Mouse (Mus musculus) neural tube, embryonic 11.5 days (tissue): ENCODE data around the gene Anp32e. TPM values are rescaled to one million over a fixed set of nuclear protein-coding genes. Genes with fewer than 3 reads are reported as not detected.
"Not testable (repeated sequence)": the region's sequence is repeated elsewhere in the genome, so short reads cannot be mapped to it uniquely, and the experiment has no call there.

Experiments
- ATAC-seq: fragments of 200-750 bp; cut with Nextera tagmentation; 2 replicates; pipeline ENCODE4 v1.8.0; 2017; ENCODE audit warnings: moderate number of reproducible peaks, mild to moderate bottlenecking, moderate TSS enrichment, moderate library complexity; ENCODE audit not compliant: insufficient read depth, low FRiP score, low TSS enrichment
- DNase-seq: peaks from one replicate; pipeline ENCODE4 v3.0.0-alpha.2; 2015; ENCODE audit warnings: low spot score
- H3K27ac ChIP-seq: fragments of 300-500 bp; sonication (generic); 2 replicates; pipeline ENCODE4 v1.5.1; 2014; ENCODE audit warnings: low read depth, mild to moderate bottlenecking, low read length
- H3K27me3 ChIP-seq: fragments of 300-500 bp; sonication (generic); 2 replicates; pipeline ENCODE4 v1.6.1; 2014; ENCODE audit warnings: mild to moderate bottlenecking, low read length, mixed read lengths; ENCODE audit not compliant: control insufficient read depth, insufficient read depth
- H3K36me3 ChIP-seq: fragments of 300-500 bp; sonication (generic); 2 replicates; pipeline ENCODE4 v1.6.1; 2014; ENCODE audit warnings: mild to moderate bottlenecking, low read length, moderate library complexity, mixed read lengths; ENCODE audit not compliant: control insufficient read depth, insufficient read depth
- H3K4me1 ChIP-seq: fragments of 300-500 bp; sonication (generic); 2 replicates; pipeline ENCODE4 v1.6.1; 2014; ENCODE audit warnings: low read length, mixed read lengths; ENCODE audit not compliant: control insufficient read depth, insufficient read depth
- H3K4me2 ChIP-seq: fragments of 300-500 bp; sonication (generic); 2 replicates; pipeline ENCODE4 v1.6.1; 2014; ENCODE audit warnings: low read depth, mild to moderate bottlenecking, moderate library complexity
- H3K4me3 ChIP-seq: fragments of 300-500 bp; sonication (generic); 2 replicates; pipeline ENCODE4 v1.5.1; 2014; ENCODE audit warnings: low read depth, low read length
- H3K9ac ChIP-seq: fragments of 300-500 bp; sonication (generic); 2 replicates; pipeline ENCODE4 v1.6.1; 2014; ENCODE audit warnings: mild to moderate bottlenecking, low read length
- H3K9me3 ChIP-seq: fragments of 300-500 bp; sonication (generic); 2 replicates; pipeline ENCODE4 v1.6.1; 2016; ENCODE audit warnings: low read length; ENCODE audit not compliant: control insufficient read depth
- WGBS: fragments of 180-500 bp; shearing (Covaris S2); extraction: QIAGEN DNeasy Blood & Tissue Kit; methylation state at CpG from one replicate; pipeline ENCODE4 v1.1.7; 2014; 5-methylcytosine and 5-hydroxymethylcytosine counted together
- polyA plus RNA-seq: library from polyadenylated mRNA; unstranded; fragments of >200 nt; fragmentation: Nextera tagmentation; extraction: Ambion mirVana; gene quantifications from 2 replicates; pipeline ENCODE4 v1.2.1, GENCODE M21; 2014

The Anp32e gene
- polyA plus RNA-seq, 1 experiment from 2014 or later = 131 TPM

GRCm38 (mm10) chr3:95944742-95945141 is 15.7 kb downstream of the Anp32e start:
- Histone ChIP-seq H3K36me3 (peaks cover 17% of the 10 kb centered on the region), H3K9ac (no peak overlapping the region), H3K4me2 (no peak overlapping the region), H3K4me1 (no peaks in the 10 kb centered on the region), H3K27me3 (no peaks in the 10 kb centered on the region), H3K9me3 (no peaks in the 10 kb centered on the region), H3K4me3 (no peak overlapping the region), H3K27ac (no peak overlapping the region)
- DNase-seq (no peak), ATAC-seq (no peak)
- 91% methylated on average over 8 of the region's 8 CpGs for WGBS

- H3K9ac ChIP-seq = no peak overlapping the region
- no peaks in the 10 kb centered on the region for H3K4me1 ChIP-seq
- H3K36me3 ChIP-seq = peaks cover 14% of the 10 kb centered on the region
- 90% methylated on average over 14 of the region's 14 CpGs for WGBS
- no peaks in the 10 kb centered on the region for H3K9me3 ChIP-seq
- no peak overlapping the region for H3K4me3 ChIP-seq
- H3K27me3 ChIP-seq = no peaks in the 10 kb centered on the region
- no peak for DNase-seq
- no peak overlapping the region for H3K4me2 ChIP-seq
- H3K27ac ChIP-seq = no peak overlapping the region
- ATAC-seq = no peak
Measured at GRCm38 (mm10) chr3:95945731-95946240, 16.7 kb downstream of the Anp32e start.

DNA sequence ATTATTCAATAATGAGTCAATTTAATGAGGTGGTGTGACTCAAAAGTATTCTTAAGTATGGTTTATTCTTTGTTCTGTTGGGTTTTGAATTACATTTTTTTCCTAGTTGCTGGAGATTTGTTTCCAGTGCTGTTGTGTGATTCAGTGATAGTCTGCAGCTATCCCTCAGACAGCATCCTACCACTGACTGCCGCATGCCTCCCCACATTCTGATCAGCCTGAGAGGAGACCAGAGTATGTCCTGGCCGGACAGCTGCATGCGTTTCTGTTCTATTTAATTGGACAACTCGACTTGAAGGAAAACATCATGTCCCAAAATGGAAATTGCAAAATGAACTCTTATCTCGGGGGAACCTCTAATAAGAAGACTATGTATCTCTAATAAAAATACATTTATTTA is 19.3 kb downstream of the Anp32e start:
- Histone ChIP-seq H3K27ac (no peak overlapping the region), H3K4me2 (no peak overlapping the region), H3K4me3 (no peak overlapping the region), H3K27me3 (no peaks in the 10 kb centered on the region), H3K36me3 (peaks cover 6% of the 10 kb centered on the region; the same call in 1 of the 2 replicates), H3K9me3 (no peaks in the 10 kb centered on the region), H3K9ac (no peak overlapping the region), H3K4me1 (no peaks in the 10 kb centered on the region)
- 92% methylated on average over 5 of the region's 5 CpGs for WGBS
- no peak for ATAC-seq
- DNase-seq = no peak

GRCm38 (mm10) chr3:95950763-95951551 is 21.9 kb downstream of the Anp32e start:
- peak overlapping the region; percentile 95 for H3K27ac ChIP-seq
- DNase-seq (peak; percentile 93), ATAC-seq (peak; percentile 93)
- H3K9me3 ChIP-seq = no peaks in the 10 kb centered on the region
- H3K27me3 ChIP-seq = no peaks in the 10 kb centered on the region
- H3K4me3 ChIP-seq = peak overlapping the region; percentile 37
- peak overlapping the region; percentile 51 for H3K9ac ChIP-seq
- peaks cover under 1% of the 10 kb centered on the region; the same call in 1 of the 2 replicates for H3K36me3 ChIP-seq
- H3K4me2 ChIP-seq = peak overlapping the region; percentile 70
- no peaks in the 10 kb centered on the region for H3K4me1 ChIP-seq
- 1% methylated on average over 49 of the region's 49 CpGs for WGBS

- WGBS = 74% methylated on average over 12 of the region's 12 CpGs
- peak; percentile 26 for ATAC-seq
Measured at GRCm38 (mm10) chr3:95951566-95951965, 22.5 kb downstream of the Anp32e start.

GRCm38 (mm10) chr3:95953023-95953422 is 24.0 kb downstream of the Anp32e start:
- no peak overlapping the region for H3K4me2 ChIP-seq
- H3K4me3 ChIP-seq = no peak overlapping the region
- H3K4me1 ChIP-seq = no peaks in the 10 kb centered on the region
- H3K36me3 ChIP-seq = no peaks in the 10 kb centered on the region; the same call in 1 of the 2 replicates
- ATAC-seq (no peak), DNase-seq (no peak)
- no peaks in the 10 kb centered on the region for H3K27me3 ChIP-seq
- no peak overlapping the region for H3K27ac ChIP-seq
- no peak overlapping the region for H3K9ac ChIP-seq
- H3K9me3 ChIP-seq = no peaks in the 10 kb centered on the region

More at GRCm38 (mm10) chr3:95951566-95951965, 22.5 kb downstream of the Anp32e start:
- H3K27me3 ChIP-seq, DNase-seq, H3K4me1 ChIP-seq, H3K36me3 ChIP-seq, H3K9me3 ChIP-seq: not testable (repeated sequence)
- Histone ChIP-seq H3K4me2 (peak overlapping the region; percentile 70), H3K27ac (peak overlapping the region; percentile 95), H3K4me3 (peak overlapping the region; percentile 37), H3K9ac (peak overlapping the region; percentile 51)

DNA sequence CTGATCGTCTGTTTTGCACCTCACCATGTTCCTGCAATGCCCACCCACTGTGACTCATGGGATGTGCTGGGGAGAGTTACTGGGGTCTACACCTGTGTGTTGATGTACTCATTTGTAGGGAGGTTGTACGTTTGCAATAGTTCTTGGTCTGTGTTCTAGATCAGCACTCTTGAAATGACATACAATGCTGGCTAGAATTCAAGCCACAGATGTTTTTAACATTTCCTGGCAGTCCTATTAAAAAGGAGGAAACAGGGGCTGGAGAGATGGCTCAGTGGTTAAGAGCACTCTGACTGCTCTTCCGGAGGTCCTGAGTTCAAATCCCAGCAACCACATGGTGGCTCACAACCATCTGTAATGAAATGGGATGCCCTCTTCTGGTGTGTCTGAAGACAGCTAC is 24.5 kb downstream of the Anp32e start:
- Histone ChIP-seq H3K9me3 (no peaks in the 10 kb centered on the region), H3K4me3 (no peak overlapping the region), H3K9ac (no peak overlapping the region), H3K36me3 (no peaks in the 10 kb centered on the region; the same call in 1 of the 2 replicates), H3K4me2 (no peak overlapping the region), H3K4me1 (no peaks in the 10 kb centered on the region), H3K27ac (no peak overlapping the region), H3K27me3 (no peaks in the 10 kb centered on the region)
- no peak for DNase-seq
- WGBS = 76% methylated on average over 3 of the region's 3 CpGs
- no peak for ATAC-seq

DNA sequence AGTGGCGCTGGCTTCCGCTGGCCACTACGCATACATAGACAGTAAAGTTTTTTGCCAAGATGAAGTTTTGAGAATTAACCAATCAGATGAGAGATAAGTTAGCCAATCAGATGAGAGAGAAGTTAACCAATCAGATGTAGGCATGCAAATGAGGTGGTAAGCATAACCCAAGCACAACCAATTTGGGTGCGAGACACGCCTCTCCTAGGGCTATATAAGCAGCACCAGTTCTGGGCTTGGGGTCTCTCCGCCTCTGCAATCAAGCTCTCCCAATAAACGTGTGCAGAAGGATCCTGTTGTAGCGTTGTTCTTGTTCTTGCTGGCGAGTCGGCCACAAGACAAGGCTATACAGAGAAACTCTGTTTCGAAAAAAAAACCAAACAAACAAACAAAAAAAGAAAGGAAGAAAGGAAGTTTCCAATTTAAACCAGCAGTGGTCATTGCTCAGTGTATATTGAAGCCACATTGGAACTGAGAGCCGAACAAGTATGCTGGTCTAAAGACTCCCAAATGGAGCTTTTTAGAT is 25.7 kb downstream of the Anp32e start:
- 89% methylated on average over 12 of the region's 12 CpGs for WGBS
- DNase-seq, H3K27me3 ChIP-seq, H3K36me3 ChIP-seq, H3K4me2 ChIP-seq, H3K9ac ChIP-seq, H3K4me3 ChIP-seq, H3K9me3 ChIP-seq, H3K4me1 ChIP-seq, H3K27ac ChIP-seq, ATAC-seq: not testable (repeated sequence)

DNA sequence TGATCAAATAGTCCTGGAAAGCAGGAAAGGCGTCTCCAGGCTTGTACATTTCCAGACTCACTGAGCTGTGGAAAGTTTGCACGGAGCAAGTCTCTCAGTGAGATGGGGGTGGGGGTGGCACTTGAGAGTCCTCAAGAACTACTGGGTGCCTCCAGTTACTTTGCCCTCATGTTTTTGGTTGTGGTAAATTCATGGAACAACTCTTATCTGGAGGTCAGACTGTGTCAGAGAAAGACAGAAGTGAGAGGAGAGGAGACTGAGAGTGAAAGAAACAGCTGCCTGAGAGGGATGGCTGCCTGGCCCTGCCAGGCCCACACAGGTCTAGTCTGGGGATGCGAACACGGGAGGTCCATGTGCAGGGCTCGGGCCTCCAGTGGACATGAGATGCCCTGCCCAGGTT is 26.3 kb downstream of the Anp32e start:
- Histone ChIP-seq H3K27ac (no peak overlapping the region), H3K4me3 (no peak overlapping the region), H3K4me2 (no peak overlapping the region), H3K27me3 (no peaks in the 10 kb centered on the region), H3K9me3 (no peaks in the 10 kb centered on the region), H3K36me3 (no peaks in the 10 kb centered on the region), H3K4me1 (no peaks in the 10 kb centered on the region), H3K9ac (no peak overlapping the region)
- 91% methylated on average over 5 of the region's 5 CpGs for WGBS
- ATAC-seq (no peak), DNase-seq (no peak)
